Mouse (Mus musculus) myocyte (in vitro differentiated cells): ENCODE results near the gene Dnajc5. TPM values are rescaled to one million over a fixed set of nuclear protein-coding genes. Genes with fewer than 3 reads are reported as not detected.
A peak's percentile ranks its signal among the peaks of the same experiment; 100 is the strongest.

Experiments
- H3K27me3 ChIP-seq: one replicate; pipeline ENCODE4 v1.6.1; 2011; ENCODE audit not compliant: control insufficient read depth, insufficient read depth, insufficient read length
- H3K36me3 ChIP-seq: one replicate; pipeline ENCODE4 v1.6.1; 2011; ENCODE audit not compliant: control insufficient read depth, insufficient read depth
- H3K4me2 ChIP-seq: one replicate; pipeline ENCODE4 v1.6.1; 2011; ENCODE audit warnings: low read depth, control low read depth
- H3K4me3 ChIP-seq: one replicate; pipeline ENCODE4 v1.5.1; 2011; ENCODE audit warnings: mild to moderate bottlenecking, control low read depth, moderate library complexity
- H3K79me2 ChIP-seq: one replicate; pipeline ENCODE4 v1.6.1; 2011; ENCODE audit not compliant: control insufficient read depth, insufficient read depth
- H3ac ChIP-seq: one replicate; pipeline ENCODE4 v1.6.1; 2011; ENCODE audit not compliant: control insufficient read depth, insufficient read length
- CEBPB ChIP-seq: IDR thresholded peaks from 2 replicates; pipeline ENCODE4 v1.6.1; 2011; ENCODE audit warnings: mild to moderate bottlenecking, moderate library complexity; ENCODE audit not compliant: poor library complexity, insufficient read depth, severe bottlenecking
- E2F4 ChIP-seq: IDR thresholded peaks from one replicate; pipeline ENCODE4 v1.6.1; 2011; ENCODE audit warnings: mild to moderate bottlenecking, control low read depth, moderate library complexity; ENCODE audit not compliant: insufficient read depth
- MAX ChIP-seq: IDR thresholded peaks from one replicate; pipeline ENCODE4 v1.6.1; 2011; ENCODE audit warnings: low read depth, mild to moderate bottlenecking, control low read depth
- MYOD1 ChIP-seq, 3 experiments: IDR thresholded peaks; one replicate each; pipeline ENCODE4 v1.6.1; 2011; ENCODE audit warnings: control low read depth in 2 of 3, low read depth in 2 of 3, mild to moderate bottlenecking in 2 of 3, moderate library complexity in 1 of 3; ENCODE audit not compliant: insufficient read length in 2 of 3, control insufficient read depth in 1 of 3
- MYOG ChIP-seq, 3 experiments: IDR thresholded peaks; one replicate each; pipeline ENCODE4 v1.6.1; 2011; ENCODE audit warnings: control low read depth in 2 of 3, low read depth in 2 of 3, mild to moderate bottlenecking in 2 of 3; ENCODE audit not compliant: insufficient read length in 2 of 3, control insufficient read depth in 1 of 3, insufficient read depth in 1 of 3
- POLR2A ChIP-seq: IDR thresholded peaks from one replicate; pipeline ENCODE4 v1.6.1; 2011; ENCODE audit warnings: low read depth, mild to moderate bottlenecking, control low read depth, moderate library complexity; ENCODE audit not compliant: insufficient read length
- POLR2AphosphoS2 ChIP-seq: IDR thresholded peaks from one replicate; pipeline ENCODE4 v1.6.1; 2011; ENCODE audit warnings: low read depth, control low read depth; ENCODE audit not compliant: insufficient read length
- REST ChIP-seq: IDR thresholded peaks from one replicate; pipeline ENCODE4 v1.6.1; 2011; ENCODE audit warnings: mild to moderate bottlenecking, control low read depth, moderate library complexity; ENCODE audit not compliant: insufficient read depth, insufficient read length
- SRF ChIP-seq: IDR thresholded peaks from one replicate; pipeline ENCODE4 v1.6.1; 2011; ENCODE audit warnings: low read depth; ENCODE audit not compliant: control insufficient read depth, insufficient read length
- TCF12 ChIP-seq: IDR thresholded peaks from one replicate; pipeline ENCODE4 v1.6.1; 2011; ENCODE audit warnings: mild to moderate bottlenecking, control low read depth; ENCODE audit not compliant: poor library complexity, insufficient read depth, severe bottlenecking
- TCF3 ChIP-seq: IDR thresholded peaks from one replicate; pipeline ENCODE4 v1.6.1; 2011; ENCODE audit warnings: low read depth, control low read depth; ENCODE audit not compliant: insufficient read length
- USF1 ChIP-seq: IDR thresholded peaks from one replicate; pipeline ENCODE4 v1.6.1; 2011; ENCODE audit warnings: low read depth, mild to moderate bottlenecking, control low read depth, moderate library complexity
- polyA plus RNA-seq: library from polyadenylated mRNA; unstranded; fragments of >200 nt; fragmentation: generic; extraction: Trizol; gene quantifications from one replicate; pipeline ENCODE4 v1.2.1, GENCODE M21; 2012; ENCODE audit warnings: missing spikeins

The Dnajc5 gene
- polyA plus RNA-seq, 1 experiment, result 67.7 TPM

- no peaks in the 10 kb centered on the region for H3K27me3 ChIP-seq
- TF ChIP-seq SRF (no peak), MYOG (IDR thresholded peaks at IDR 0.05; ENCODE audit: control insufficient read depth in 1 of 3, insufficient read depth in 1 of 3, insufficient read length in 2 of 3, low read depth in 2 of 3) (peak in 1 of 3 experiments; percentile 63), MYOD1 (IDR thresholded peaks at IDR 0.05; ENCODE audit: control insufficient read depth in 1 of 3, insufficient read length in 2 of 3, low read depth in 2 of 3) (peak in 2 of 3 experiments; percentile 62 to 78), TCF12 (no peak)
- H3K79me2 ChIP-seq, result peaks cover 16% of the 10 kb centered on the region
Measured at GRCm38 (mm10) chr2:181509191-181509590, 11.1 kb upstream of the Dnajc5 start.

GRCm38 (mm10) chr2:181511231-181511630 is 9.1 kb upstream of the Dnajc5 start:
- TF ChIP-seq USF1 (no peak), CEBPB (no peak), POLR2A (no peak), TCF12 (no peak), MYOD1 (IDR thresholded peaks at IDR 0.05; ENCODE audit: control insufficient read depth in 1 of 3, insufficient read length in 2 of 3, low read depth in 2 of 3) (no peak), MYOG (IDR thresholded peaks at IDR 0.05; ENCODE audit: control insufficient read depth in 1 of 3, insufficient read depth in 1 of 3, insufficient read length in 2 of 3, low read depth in 2 of 3) (no peak), POLR2AphosphoS2 (no peak)
- Histone ChIP-seq H3K36me3 (peaks cover 39% of the 10 kb centered on the region), H3K4me2 (no peak overlapping the region), H3K4me3 (no peak overlapping the region), H3K79me2 (no peaks in the 10 kb centered on the region), H3K27me3 (no peaks in the 10 kb centered on the region), H3ac (no peak overlapping the region)

More at GRCm38 (mm10) chr2:181509191-181509590, 11.1 kb upstream of the Dnajc5 start:
- Histone ChIP-seq H3K36me3 (peaks cover 38% of the 10 kb centered on the region), H3K4me2 (no peak overlapping the region), H3ac (no peak overlapping the region), H3K4me3 (no peak overlapping the region)

- H3K4me3 ChIP-seq, result peak overlapping the region; percentile 78
- peaks cover 25% of the 10 kb centered on the region for H3K36me3 ChIP-seq
- peak overlapping the region; percentile 57 for H3K4me2 ChIP-seq
- peaks cover 42% of the 10 kb centered on the region for H3K79me2 ChIP-seq
- H3ac ChIP-seq, result peak overlapping the region; percentile 54
- TF ChIP-seq E2F4 (no peak), USF1 (no peak), CEBPB (no peak), SRF (no peak), TCF12 (no peak), TCF3 (no peak), POLR2AphosphoS2 (no peak), MAX (no peak), MYOD1 (IDR thresholded peaks at IDR 0.05; ENCODE audit: control insufficient read depth in 1 of 3, insufficient read length in 2 of 3, low read depth in 2 of 3) (no peak), MYOG (IDR thresholded peaks at IDR 0.05; ENCODE audit: control insufficient read depth in 1 of 3, insufficient read depth in 1 of 3, insufficient read length in 2 of 3, low read depth in 2 of 3) (no peak), REST (no peak), POLR2A (no peak)
- H3K27me3 ChIP-seq, result no peaks in the 10 kb centered on the region
Measured at GRCm38 (mm10) chr2:181519201-181519600, 1.1 kb upstream of the Dnajc5 start.

GRCm38 (mm10) chr2:181520936-181521227 is 597 bp downstream of the Dnajc5 start:
- Histone ChIP-seq H3K27me3 (no peaks in the 10 kb centered on the region), H3K4me3 (peak overlapping the region; percentile 78), H3K79me2 (peaks cover 59% of the 10 kb centered on the region), H3ac (peak overlapping the region; percentile 54), H3K36me3 (peaks cover 17% of the 10 kb centered on the region), H3K4me2 (peak overlapping the region; percentile 85)
- no peak for TF ChIP-seq MYOG (IDR thresholded peaks at IDR 0.05; ENCODE audit: control insufficient read depth in 1 of 3, insufficient read depth in 1 of 3, insufficient read length in 2 of 3, low read depth in 2 of 3)
- TF ChIP-seq REST, result no peak
- no peak for TF ChIP-seq SRF
- no peak for TF ChIP-seq CEBPB
- no peak for TF ChIP-seq POLR2AphosphoS2
- no peak for TF ChIP-seq POLR2A
- no peak for TF ChIP-seq MYOD1 (IDR thresholded peaks at IDR 0.05; ENCODE audit: control insufficient read depth in 1 of 3, insufficient read length in 2 of 3, low read depth in 2 of 3)
- TF ChIP-seq E2F4, result no peak
- TF ChIP-seq TCF3, result no peak
- TF ChIP-seq USF1, result no peak

- H3K4me2 ChIP-seq, result peak overlapping the region; percentile 85
- peak overlapping the region; percentile 54 for H3ac ChIP-seq
- H3K36me3 ChIP-seq, result peaks cover 10% of the 10 kb centered on the region
- peaks cover 65% of the 10 kb centered on the region for H3K79me2 ChIP-seq
- TF ChIP-seq TCF3 (no peak), SRF (no peak), E2F4 (no peak), MYOD1 (IDR thresholded peaks at IDR 0.05; ENCODE audit: control insufficient read depth in 1 of 3, insufficient read length in 2 of 3, low read depth in 2 of 3) (no peak), MAX (no peak), POLR2AphosphoS2 (no peak), POLR2A (no peak), TCF12 (no peak), CEBPB (no peak), USF1 (no peak), REST (no peak), MYOG (IDR thresholded peaks at IDR 0.05; ENCODE audit: control insufficient read depth in 1 of 3, insufficient read depth in 1 of 3, insufficient read length in 2 of 3, low read depth in 2 of 3) (no peak)
- no peaks in the 10 kb centered on the region for H3K27me3 ChIP-seq
- peak overlapping the region; percentile 78 for H3K4me3 ChIP-seq
Measured at GRCm38 (mm10) chr2:181521491-181521890, 1.2 kb downstream of the Dnajc5 start.
